Mouse (Mus musculus) embryo, embryonic 10 days (tissue): ENCODE results near the gene Cwc15.
"Not testable (repeated sequence)": the region's sequence is repeated elsewhere in the genome, so short reads cannot be mapped to it uniquely, and the experiment has no call there.

Source experiments
- DNase-seq: peaks from one replicate; pipeline ENCODE4 v3.0.0-alpha.2; 2015; ENCODE audit warnings: low spot score

Gene Cwc15

GRCm38 (mm10) chr9:14500023-14500915 lies at the start of gene Cwc15, which contains the start of gene Kdm4d:
Gene Cwc15, plus strand, starts transcription at chr9:14500617.
Gene Kdm4d, minus strand, starts transcription at chr9:14500482.
- peak; percentile 97 for DNase-seq

GRCm38 (mm10) chr9:14451120-14451519 lies 49.3 kb upstream of the Cwc15 start:
- DNase-seq = not testable (repeated sequence)

GRCm38 (mm10) chr9:14456320-14456719 lies 44.1 kb upstream of the Cwc15 start:
- DNase-seq = no peak

- not testable (repeated sequence) for DNase-seq
Measured at GRCm38 (mm10) chr9:14462536-14462935, 37.9 kb upstream of the Cwc15 start.

- not testable (repeated sequence) for DNase-seq
Measured at GRCm38 (mm10) chr9:14463668-14464067, 36.7 kb upstream of the Cwc15 start.

GRCm38 (mm10) chr9:14498896-14499705 lies 1.3 kb upstream of the Cwc15 start:
- DNase-seq = no peak

GRCm38 (mm10) chr9:14500916-14501424 lies 553 bp downstream of the Cwc15 start:
- no peak for DNase-seq

- DNase-seq = peak; percentile 80
Measured at GRCm38 (mm10) chr9:14512633-14513445, 12.4 kb downstream of the Cwc15 start.

- DNase-seq = no peak
Measured at GRCm38 (mm10) chr9:14517296-14517695, 16.9 kb downstream of the Cwc15 start.

- no peak for DNase-seq
Measured at GRCm38 (mm10) chr9:14518105-14518504, 17.7 kb downstream of the Cwc15 start.

- DNase-seq = no peak
Measured at GRCm38 (mm10) chr9:14520971-14521670, 20.7 kb downstream of the Cwc15 start.

GRCm38 (mm10) chr9:14521695-14522094 lies 21.3 kb downstream of the Cwc15 start:
- no peak for DNase-seq

- DNase-seq = peak; percentile 76
Measured at GRCm38 (mm10) chr9:14523408-14524043, 23.1 kb downstream of the Cwc15 start.

- no peak for DNase-seq
Measured at GRCm38 (mm10) chr9:14530004-14530403, 29.6 kb downstream of the Cwc15 start.

GRCm38 (mm10) chr9:14532283-14532682 lies 31.9 kb downstream of the Cwc15 start:
- DNase-seq = peak; percentile 63

GRCm38 (mm10) chr9:14533659-14534058 lies 33.2 kb downstream of the Cwc15 start:
- no peak for DNase-seq

- DNase-seq = no peak
Measured at GRCm38 (mm10) chr9:14534833-14535456, 34.5 kb downstream of the Cwc15 start.

GRCm38 (mm10) chr9:14544034-14544757 lies 43.8 kb downstream of the Cwc15 start:
- no peak for DNase-seq
